Mouse (Mus musculus) intestine, embryonic 14.5 days (tissue): ENCODE data around the gene Mchr1. TPM values are rescaled to one million over a fixed set of nuclear protein-coding genes. Genes with fewer than 3 reads are reported as not detected.

ENCODE experiments used
- ATAC-seq: fragments of 200-750 bp; cut with Nextera tagmentation; replicated peaks from 2 replicates; pipeline ENCODE4 v1.8.0; 2017; ENCODE audit warnings: low read depth, moderate number of reproducible peaks, moderate TSS enrichment, moderate library complexity; ENCODE audit not compliant: low FRiP score, low TSS enrichment
- DNase-seq: peaks from one replicate; pipeline ENCODE4 v3.0.0-alpha.2; 2018; ENCODE audit warnings: low spot score
- H3K27ac ChIP-seq: fragments of 300-500 bp; sonication (generic); 2 replicates; pipeline ENCODE4 v1.5.1; 2014; ENCODE audit warnings: low read depth, mild to moderate bottlenecking, control low read depth
- H3K27me3 ChIP-seq: fragments of 300-500 bp; sonication (generic); replicated peaks from 2 replicates; pipeline ENCODE4 v1.6.1; 2014; ENCODE audit warnings: low read length, control low read depth; ENCODE audit not compliant: control insufficient read depth, insufficient read depth
- H3K36me3 ChIP-seq: fragments of 300-500 bp; sonication (generic); 2 replicates; pipeline ENCODE4 v1.6.1; 2014; ENCODE audit warnings: low read length, control low read depth; ENCODE audit not compliant: control insufficient read depth, insufficient read depth
- H3K4me1 ChIP-seq: fragments of 300-500 bp; sonication (generic); replicated peaks from 2 replicates; pipeline ENCODE4 v1.6.1; 2014; ENCODE audit warnings: low read length, control low read depth, mixed read lengths; ENCODE audit not compliant: control insufficient read depth, insufficient read depth
- H3K4me2 ChIP-seq: fragments of 300-500 bp; sonication (generic); 2 replicates; pipeline ENCODE4 v1.6.1; 2014; ENCODE audit warnings: low read length
- H3K4me3 ChIP-seq: fragments of 300-500 bp; sonication (generic); 2 replicates; pipeline ENCODE4 v1.5.1; 2014; ENCODE audit warnings: low read depth, low read length, control low read depth, mixed read lengths
- H3K9ac ChIP-seq: fragments of 300-500 bp; sonication (generic); 2 replicates; pipeline ENCODE4 v1.6.1; 2014; ENCODE audit warnings: mild to moderate bottlenecking, low read length
- H3K9me3 ChIP-seq: fragments of 300-500 bp; sonication (generic); 2 replicates; pipeline ENCODE4 v1.6.1; 2016; ENCODE audit warnings: low read length, control low read depth; ENCODE audit not compliant: control insufficient read depth
- WGBS: fragments of 180-500 bp; shearing (Covaris S2); extraction: QIAGEN DNeasy Blood & Tissue Kit; methylation state at CpG from one replicate; pipeline ENCODE4 v1.1.7; 2014; 5-methylcytosine and 5-hydroxymethylcytosine counted together
- polyA plus RNA-seq: library from polyadenylated mRNA; unstranded; fragments of >200 nt; fragmentation: Nextera tagmentation; extraction: Ambion mirVana; gene quantifications from 2 replicates; pipeline ENCODE4 v1.2.1, GENCODE M21; 2014

Gene Mchr1
- 1.0 and 1.2 TPM in 2 replicates for polyA plus RNA-seq

GRCm38 (mm10) chr15:81235086-81235920, at the start of gene Mchr1:
Gene Mchr1 (plus strand): TSS chr15:81235499.
- peak; percentile 81 for DNase-seq
- Histone ChIP-seq H3K4me3 (peak within 1 kb of the TSS; percentile 39), H3K27me3 (peaks cover 3% of the 10 kb centered on the region; the same call in 1 of the 2 replicates), H3K4me2 (peak within 1 kb of the TSS; percentile 83), H3K9me3 (no peaks in the 10 kb centered on the region), H3K9ac (peak within 1 kb of the TSS; percentile 25), H3K36me3 (no peaks in the 10 kb centered on the region), H3K4me1 (peaks cover 4% of the 10 kb centered on the region; the same call in 1 of the 2 replicates), H3K27ac (no peak within 1 kb of the TSS)
- WGBS: 3% methylated on average over 25 of the region's 25 CpGs
- ATAC-seq: peak; percentile 82

GRCm38 (mm10) chr15:81189061-81189460, 46.2 kb upstream of the Mchr1 start:
- Histone ChIP-seq H3K4me3 (no peak overlapping the region), H3K27me3 (no peaks in the 10 kb centered on the region), H3K4me2 (peak overlapping the region; percentile 91), H3K4me1 (peaks cover 20% of the 10 kb centered on the region), H3K9ac (no peak overlapping the region), H3K36me3 (no peaks in the 10 kb centered on the region), H3K27ac (no peak overlapping the region), H3K9me3 (no peaks in the 10 kb centered on the region)
- WGBS: 90% methylated on average over 2 of the region's 2 CpGs
- ATAC-seq (no peak), DNase-seq (no peak)

- peak overlapping the region; percentile 75 for H3K27ac ChIP-seq
- ATAC-seq: peak; percentile 61
- H3K36me3 ChIP-seq: no peaks in the 10 kb centered on the region
- no peaks in the 10 kb centered on the region for H3K27me3 ChIP-seq
- WGBS: 1% methylated on average over 46 of the region's 46 CpGs
- peak overlapping the region; percentile 91 for H3K4me2 ChIP-seq
- peak overlapping the region; percentile 78 for H3K4me3 ChIP-seq
- H3K9me3 ChIP-seq: no peaks in the 10 kb centered on the region
- DNase-seq: no peak
- peak overlapping the region; percentile 79 for H3K9ac ChIP-seq
- peaks cover 20% of the 10 kb centered on the region for H3K4me1 ChIP-seq
Measured at GRCm38 (mm10) chr15:81190011-81190629, 45.2 kb upstream of the Mchr1 start.

GRCm38 (mm10) chr15:81190630-81191178, 44.6 kb upstream of the Mchr1 start, which contains the start of gene Mrtfa:
Gene Mrtfa (minus strand): TSS chr15:81190757.
- Histone ChIP-seq H3K9ac (peak within 1 kb of the TSS; percentile 79), H3K27ac (peak within 1 kb of the TSS; percentile 75), H3K9me3 (no peaks in the 10 kb centered on the region), H3K36me3 (no peaks in the 10 kb centered on the region), H3K4me3 (peak within 1 kb of the TSS; percentile 78), H3K27me3 (no peaks in the 10 kb centered on the region), H3K4me2 (peak within 1 kb of the TSS; percentile 91), H3K4me1 (peaks cover 19% of the 10 kb centered on the region)
- peak; percentile 100 for DNase-seq
- ATAC-seq: peak; percentile 98
- under 1% methylated on average over 43 of the region's 48 CpGs for WGBS

GRCm38 (mm10) chr15:81191303-81191702, 44.0 kb upstream of the Mchr1 start:
- peak overlapping the region; percentile 57 for H3K9ac ChIP-seq
- DNase-seq (no peak), ATAC-seq (no peak)
- peak overlapping the region; percentile 78 for H3K4me3 ChIP-seq
- H3K4me2 ChIP-seq: peak overlapping the region; percentile 70
- H3K9me3 ChIP-seq: no peaks in the 10 kb centered on the region
- no peaks in the 10 kb centered on the region for H3K27me3 ChIP-seq
- no peaks in the 10 kb centered on the region for H3K36me3 ChIP-seq
- 20% methylated on average over 9 of the region's 9 CpGs for WGBS
- peak overlapping the region; percentile 39 for H3K27ac ChIP-seq
- peaks cover 15% of the 10 kb centered on the region for H3K4me1 ChIP-seq

GRCm38 (mm10) chr15:81192316-81192715, 43.0 kb upstream of the Mchr1 start:
- H3K9me3 ChIP-seq: no peaks in the 10 kb centered on the region
- no peaks in the 10 kb centered on the region for H3K27me3 ChIP-seq
- no peak for DNase-seq
- no peak overlapping the region for H3K4me2 ChIP-seq
- 85% methylated on average over 5 of the region's 5 CpGs for WGBS
- H3K4me3 ChIP-seq: no peak overlapping the region
- no peaks in the 10 kb centered on the region for H3K36me3 ChIP-seq
- H3K9ac ChIP-seq: no peak overlapping the region
- no peak overlapping the region for H3K27ac ChIP-seq
- H3K4me1 ChIP-seq: peaks cover 15% of the 10 kb centered on the region
- ATAC-seq: no peak

- H3K9ac ChIP-seq: no peak overlapping the region
- ATAC-seq: no peak
- WGBS: 93% methylated on average over 8 of the region's 8 CpGs
Measured at GRCm38 (mm10) chr15:81192858-81193257, 42.4 kb upstream of the Mchr1 start.

GRCm38 (mm10) chr15:81194791-81195190, 40.5 kb upstream of the Mchr1 start:
- H3K4me1 ChIP-seq: peaks cover 6% of the 10 kb centered on the region
- H3K9me3 ChIP-seq: no peaks in the 10 kb centered on the region
- H3K4me3 ChIP-seq: no peak overlapping the region
- DNase-seq (no peak), ATAC-seq (no peak)
- no peak overlapping the region for H3K4me2 ChIP-seq
- H3K9ac ChIP-seq: no peak overlapping the region
- no peaks in the 10 kb centered on the region for H3K27me3 ChIP-seq
- H3K36me3 ChIP-seq: no peaks in the 10 kb centered on the region
- no peak overlapping the region for H3K27ac ChIP-seq
- WGBS: 86% methylated on average over 6 of the region's 6 CpGs

More at GRCm38 (mm10) chr15:81192858-81193257, 42.4 kb upstream of the Mchr1 start:
- Histone ChIP-seq H3K4me3 (no peak overlapping the region), H3K27ac (no peak overlapping the region), H3K4me1 (peaks cover 15% of the 10 kb centered on the region), H3K27me3 (no peaks in the 10 kb centered on the region), H3K9me3 (no peaks in the 10 kb centered on the region), H3K36me3 (no peaks in the 10 kb centered on the region), H3K4me2 (no peak overlapping the region)
- no peak for DNase-seq
